Mouse (Mus musculus): Measurements from ENCODE around the gene Ampd2. TPM values are rescaled to one million over a fixed set of nuclear protein-coding genes. Genes with fewer than 3 reads are reported as not detected.
A peak's percentile ranks its signal among the peaks of the same experiment; 100 is the strongest.

Gene Ampd2
- polyA plus RNA-seq, 1 experiment = 76.8 TPM

GRCm38 (mm10) chr3:108081681-108082080, 4.8 kb downstream of the Ampd2 start:
- no peak overlapping the region for H3K4me3 ChIP-seq (ENCODE audit: insufficient read depth, low read length)
- no peak overlapping the region for H3K27ac ChIP-seq (ENCODE audit: insufficient read depth, low read length)
- TF ChIP-seq CTCF (IDR thresholded peaks at IDR 0.05; ENCODE audit: extremely low read depth, insufficient read depth, low read length) (no peak), POLR2A (IDR thresholded peaks at IDR 0.05; ENCODE audit: extremely low read depth, insufficient read depth, low read length) (no peak)
- peaks cover 2% of the 10 kb centered on the region; the same call in 1 of the 2 replicates for H3K4me1 ChIP-seq (ENCODE audit: control insufficient read depth, insufficient read depth, low read length)

DNA sequence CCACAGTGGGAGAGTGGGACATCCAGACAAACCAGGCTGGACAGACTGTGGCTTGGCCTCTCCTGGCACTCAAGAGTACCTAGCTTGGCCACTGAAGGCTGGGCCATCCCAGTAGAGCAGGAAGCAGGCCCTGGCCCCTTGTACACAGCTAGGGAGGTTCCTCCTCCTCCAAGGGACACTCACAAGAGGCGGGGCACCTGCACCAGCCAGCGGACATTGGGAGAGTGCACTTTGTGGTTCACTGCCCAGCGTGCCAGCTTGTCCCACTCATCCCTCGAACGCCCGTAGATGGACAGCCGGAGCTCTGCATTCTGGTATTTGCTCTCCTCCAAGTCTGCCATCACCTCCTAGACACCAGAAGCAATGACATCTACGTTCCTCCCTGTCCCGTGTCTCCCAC, 9.6 kb downstream of the Ampd2 start:
- H3K4me3 ChIP-seq (ENCODE audit: insufficient read depth, low read length) = no peak overlapping the region
- H3K27ac ChIP-seq (ENCODE audit: insufficient read depth, low read length) = no peak overlapping the region
- TF ChIP-seq POLR2A (IDR thresholded peaks at IDR 0.05; ENCODE audit: extremely low read depth, insufficient read depth, low read length) (no peak), CTCF (IDR thresholded peaks at IDR 0.05; ENCODE audit: extremely low read depth, insufficient read depth, low read length) (no peak)
- no peaks in the 10 kb centered on the region for H3K4me1 ChIP-seq (ENCODE audit: control insufficient read depth, insufficient read depth, low read length)

DNA sequence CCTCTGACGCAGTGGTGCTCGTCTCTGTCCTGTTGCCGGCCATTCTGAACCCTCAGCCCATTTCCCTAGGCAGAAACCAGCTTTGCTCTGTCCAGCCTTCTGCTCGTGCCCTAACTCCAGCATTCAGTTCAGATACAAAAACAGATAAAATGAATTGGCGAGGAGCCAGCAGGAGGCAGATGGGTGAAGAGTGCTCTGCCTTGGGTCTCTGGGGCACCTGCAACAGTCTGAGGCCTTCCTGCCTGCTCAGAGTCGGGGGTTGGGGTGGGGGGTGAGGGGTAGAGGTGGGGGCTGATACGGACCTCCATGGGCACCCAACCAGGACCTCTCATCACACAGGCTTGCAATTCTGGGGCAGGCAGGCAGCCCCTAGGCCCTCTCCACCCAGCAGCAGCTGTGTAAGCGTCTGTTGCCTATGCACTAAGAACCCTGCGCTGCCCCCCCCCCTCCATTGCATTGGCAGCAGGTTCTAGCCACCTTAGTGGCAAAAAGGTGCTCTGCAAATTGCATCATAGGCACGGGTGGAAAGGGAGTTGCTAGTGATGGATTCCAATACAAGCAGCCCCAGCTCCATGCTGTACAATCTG, 13.4 kb downstream of the Ampd2 start:
- no peak for TF ChIP-seq CTCF (IDR thresholded peaks at IDR 0.05; ENCODE audit: extremely low read depth, insufficient read depth, low read length)
- TF ChIP-seq POLR2A (IDR thresholded peaks at IDR 0.05; ENCODE audit: extremely low read depth, insufficient read depth, low read length) = no peak
- Histone ChIP-seq H3K27ac (ENCODE audit: insufficient read depth, low read length) (no peak overlapping the region), H3K4me3 (ENCODE audit: insufficient read depth, low read length) (no peak overlapping the region), H3K4me1 (ENCODE audit: control insufficient read depth, insufficient read depth, low read length) (no peaks in the 10 kb centered on the region)

DNA sequence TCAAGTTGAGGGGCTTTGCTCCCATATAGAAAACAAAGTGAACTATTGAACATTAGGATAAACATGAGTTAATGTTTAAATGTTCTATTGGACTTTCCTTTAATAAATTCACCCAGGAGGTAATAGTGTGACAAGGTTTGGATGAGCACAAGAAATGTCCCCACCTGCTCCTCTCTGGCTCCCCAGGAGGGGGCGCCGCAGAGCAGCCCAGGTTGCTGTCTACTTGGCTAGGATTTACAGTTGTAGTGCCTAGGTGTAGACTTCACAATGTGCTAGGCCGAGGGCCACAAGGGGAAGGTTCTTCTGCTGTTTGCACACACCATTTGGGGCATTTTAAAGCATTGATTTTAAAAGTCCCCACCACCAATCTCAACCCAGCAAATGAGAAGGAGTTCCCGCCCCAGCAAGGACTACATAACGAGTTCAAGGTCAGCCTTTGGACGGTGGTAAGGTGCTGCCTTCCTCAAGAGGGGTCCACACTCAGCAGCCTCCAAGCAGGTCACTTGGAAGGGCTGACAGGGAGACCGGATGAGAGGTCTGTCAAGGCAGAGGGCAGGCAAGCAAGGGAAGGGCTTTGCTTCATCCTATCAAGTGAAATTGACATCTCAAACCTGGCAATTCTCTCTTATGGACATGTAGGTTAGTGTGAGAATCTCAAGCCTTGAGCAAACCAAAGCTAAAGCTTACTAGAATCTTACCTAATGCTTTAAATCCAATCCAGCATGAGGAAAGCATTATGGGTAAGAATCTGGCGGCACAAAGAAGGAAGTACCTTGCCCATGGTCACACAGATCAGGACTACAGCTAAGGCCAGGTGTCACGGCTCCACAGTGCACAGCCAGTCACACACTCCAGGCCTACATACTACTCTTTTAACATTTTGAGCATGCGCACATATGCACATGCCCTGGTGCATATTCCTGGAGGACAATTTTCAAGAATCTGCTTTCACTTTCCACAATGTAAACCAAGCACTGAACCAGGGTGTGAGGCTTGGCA, 15.9 kb downstream of the Ampd2 start:
- Histone ChIP-seq H3K27ac (ENCODE audit: insufficient read depth, low read length) (no peak overlapping the region), H3K4me1 (ENCODE audit: control insufficient read depth, insufficient read depth, low read length) (no peaks in the 10 kb centered on the region), H3K4me3 (ENCODE audit: insufficient read depth, low read length) (no peak overlapping the region)
- TF ChIP-seq POLR2A (IDR thresholded peaks at IDR 0.05; ENCODE audit: extremely low read depth, insufficient read depth, low read length) (no peak), CTCF (IDR thresholded peaks at IDR 0.05; ENCODE audit: extremely low read depth, insufficient read depth, low read length) (peak; percentile 70)

- TF ChIP-seq POLR2A (IDR thresholded peaks at IDR 0.05; ENCODE audit: extremely low read depth, insufficient read depth, low read length) (no peak), CTCF (IDR thresholded peaks at IDR 0.05; ENCODE audit: extremely low read depth, insufficient read depth, low read length) (no peak)
- Histone ChIP-seq H3K27ac (ENCODE audit: insufficient read depth, low read length) (no peak overlapping the region), H3K4me3 (ENCODE audit: insufficient read depth, low read length) (no peak overlapping the region), H3K4me1 (ENCODE audit: control insufficient read depth, insufficient read depth, low read length) (no peaks in the 10 kb centered on the region)
Measured at GRCm38 (mm10) chr3:108069231-108069870, 17.1 kb downstream of the Ampd2 start.

GRCm38 (mm10) chr3:108068826-108069225, 17.6 kb downstream of the Ampd2 start:
- no peak overlapping the region for H3K27ac ChIP-seq (ENCODE audit: insufficient read depth, low read length)
- no peak for TF ChIP-seq CTCF (IDR thresholded peaks at IDR 0.05; ENCODE audit: extremely low read depth, insufficient read depth, low read length)
- no peak for TF ChIP-seq POLR2A (IDR thresholded peaks at IDR 0.05; ENCODE audit: extremely low read depth, insufficient read depth, low read length)
- no peak overlapping the region for H3K4me3 ChIP-seq (ENCODE audit: insufficient read depth, low read length)
- H3K4me1 ChIP-seq (ENCODE audit: control insufficient read depth, insufficient read depth, low read length) = no peaks in the 10 kb centered on the region

- Histone ChIP-seq H3K4me1 (ENCODE audit: control insufficient read depth, insufficient read depth, low read length) (no peaks in the 10 kb centered on the region), H3K27ac (ENCODE audit: insufficient read depth, low read length) (no peak overlapping the region), H3K4me3 (ENCODE audit: insufficient read depth, low read length) (no peak overlapping the region)
- TF ChIP-seq CTCF (IDR thresholded peaks at IDR 0.05; ENCODE audit: extremely low read depth, insufficient read depth, low read length) (no peak), POLR2A (IDR thresholded peaks at IDR 0.05; ENCODE audit: extremely low read depth, insufficient read depth, low read length) (no peak)
Measured at GRCm38 (mm10) chr3:108067370-108067934, 19.0 kb downstream of the Ampd2 start.

DNA sequence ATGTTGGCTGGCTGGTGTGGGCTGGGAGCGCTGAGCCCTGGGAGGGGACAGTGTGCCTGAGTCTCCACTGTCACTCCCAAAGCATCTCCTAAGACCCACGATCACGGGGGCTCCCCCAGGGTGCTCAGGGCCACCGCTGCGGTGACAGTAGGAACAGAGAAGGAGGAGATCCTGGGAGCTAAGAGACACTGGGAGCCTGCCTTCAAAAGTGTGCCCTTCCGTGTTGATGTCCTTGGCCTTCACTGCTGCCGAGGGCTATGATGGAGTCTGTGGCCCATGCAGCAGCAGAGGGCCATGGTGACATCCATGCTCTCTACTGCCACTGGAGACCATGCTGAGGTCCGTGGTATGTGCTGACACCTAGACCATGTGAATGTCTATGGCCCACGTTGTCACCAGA, 20.9 kb downstream of the Ampd2 start:
- no peak for TF ChIP-seq POLR2A (IDR thresholded peaks at IDR 0.05; ENCODE audit: extremely low read depth, insufficient read depth, low read length)
- TF ChIP-seq CTCF (IDR thresholded peaks at IDR 0.05; ENCODE audit: extremely low read depth, insufficient read depth, low read length) = no peak

DNA sequence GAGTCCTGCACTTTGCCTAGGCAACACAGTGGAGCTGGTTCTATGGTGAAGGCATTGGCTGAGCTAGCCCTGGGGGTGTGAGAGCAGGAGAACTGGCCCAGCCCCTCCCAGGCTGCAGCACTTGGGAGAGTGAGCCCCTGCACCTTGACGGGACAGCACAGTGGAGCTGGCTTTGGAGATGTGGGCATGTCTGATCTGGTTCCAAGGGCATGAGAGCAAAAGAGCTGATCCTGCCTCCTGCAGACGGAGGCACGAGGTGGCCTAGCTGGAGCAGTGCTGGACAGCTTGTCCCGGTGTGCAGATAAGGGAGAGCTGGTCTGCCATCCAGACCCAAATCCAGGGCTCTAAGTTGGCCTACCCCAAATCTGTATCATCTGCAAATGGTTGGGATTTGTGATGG, 21.8 kb downstream of the Ampd2 start:
- TF ChIP-seq POLR2A (IDR thresholded peaks at IDR 0.05; ENCODE audit: extremely low read depth, insufficient read depth, low read length) (no peak), CTCF (IDR thresholded peaks at IDR 0.05; ENCODE audit: extremely low read depth, insufficient read depth, low read length) (no peak)
- Histone ChIP-seq H3K27ac (ENCODE audit: insufficient read depth, low read length) (no peak overlapping the region), H3K4me3 (ENCODE audit: insufficient read depth, low read length) (no peak overlapping the region)

More for the DNA sequence above, 20.9 kb downstream of the Ampd2 start:
- H3K27ac ChIP-seq (ENCODE audit: insufficient read depth, low read length) = no peak overlapping the region
- H3K4me3 ChIP-seq (ENCODE audit: insufficient read depth, low read length) = no peak overlapping the region
- H3K4me1 ChIP-seq (ENCODE audit: control insufficient read depth, insufficient read depth, low read length) = no peaks in the 10 kb centered on the region

More for the DNA sequence above, 21.8 kb downstream of the Ampd2 start:
- no peaks in the 10 kb centered on the region for H3K4me1 ChIP-seq (ENCODE audit: control insufficient read depth, insufficient read depth, low read length)

All from cortical plate, adult 2 months (tissue).